Mouse (Mus musculus) CH12.LX (cell line): ENCODE measurements around the gene Tead1.

Source experiments
- CTCF ChIP-seq, 2 experiments: IDR thresholded peaks in 1 of 2; conservative IDR thresholded peaks in 1 of 2; 2 replicates each; pipeline ENCODE4 v1.5.1; 2011 to 2012; ENCODE audit warnings: low read depth in 2 of 2, low read length in 2 of 2, improper control_type of control experiment in 1 of 2, inconsistent platforms in 1 of 2, mild to moderate bottlenecking in 1 of 2, moderate library complexity in 1 of 2
- HCFC1 ChIP-seq: IDR thresholded peaks from 2 replicates; pipeline ENCODE4 v1.6.1; 2012; ENCODE audit warnings: low read depth, mild to moderate bottlenecking, inconsistent platforms, low read length, improper control_type of control experiment
- POLR2A ChIP-seq: IDR thresholded peaks from 2 replicates; pipeline ENCODE4 v1.6.1; 2011; ENCODE audit warnings: low read depth, mild to moderate bottlenecking, improper control_type of control experiment, low read length
- TBP ChIP-seq: conservative IDR thresholded peaks from 2 replicates; pipeline ENCODE4 v1.6.1; 2011; ENCODE audit warnings: low read depth, low read length, improper control_type of control experiment

- TF ChIP-seq POLR2A (no peak), CTCF (conservative IDR thresholded peaks at IDR 0.05 in 1 of 2, IDR thresholded peaks at IDR 0.05 in 1 of 2; ENCODE audit: low read depth in 2 of 2, low read length in 2 of 2) (no peak), TBP (no peak), HCFC1 (no peak)
Measured at GRCm38 (mm10) chr7:112644701-112645100, 34.4 kb upstream of the Tead1 start.
